In genomic region chr17:83955058-83955697, GRCm38 (mm10) we compare ENCODE assay signal across 7 mouse cellular contexts.
DNase-seq lines count a peak whose midpoint lies in the region; ATAC-seq and TF ChIP-seq lines count a peak whose summit lies in the region.

No protein-coding gene starts in this region.

- no peaks in the 10 kb centered on the region for H3K27me3 ChIP-seq in Patski
- H3K27me3 ChIP-seq in embryonic facial prominence, embryonic 13.5 days: no peaks in the 10 kb centered on the region
- no peaks in the 10 kb centered on the region for H3K27me3 ChIP-seq in intestine, postnatal 0 days (replicated peaks; ENCODE audit: control insufficient read depth, insufficient read depth, low read length)
- no peaks in the 10 kb centered on the region; the same call in 1 of the 2 replicates for H3K27me3 ChIP-seq in midbrain, embryonic 11.5 days (ENCODE audit: control insufficient read depth, insufficient read depth, low read length)

- no peak for DNase-seq in Patski (ENCODE audit: low read depth, low spot score)
- peak; percentile 88 for DNase-seq in midbrain, embryonic 11.5 days (ENCODE audit: low spot score, missing footprints)
- DNase-seq in frontal cortex, postnatal 25 days (ENCODE audit: low spot score in 2 of 2): no peak
- DNase-seq in ovary, postnatal 36 days (ENCODE audit: low spot score): no peak
- DNase-seq in spleen, postnatal 36 days (ENCODE audit: low spot score in 2 of 2): no peak

- peaks cover 80% of the 10 kb centered on the region for H3K4me1 ChIP-seq in embryonic facial prominence, embryonic 13.5 days
- peaks cover 32% of the 10 kb centered on the region for H3K4me1 ChIP-seq in intestine, postnatal 0 days (replicated peaks; ENCODE audit: control insufficient read depth, insufficient read depth, low read length)
- peaks cover 26% of the 10 kb centered on the region for H3K4me1 ChIP-seq in midbrain, embryonic 11.5 days (ENCODE audit: control insufficient read depth, insufficient read depth, low read length)

- CTCF ChIA-PET in Patski (lab: Charles Lee): interaction anchor here (1.0 to 1.5 kb wide), 3 partner anchors 18 to 234 kb away, joined by 3 to 9 read pairs (median 3); no protein-coding TSS in a partner anchor

- H3K4me2 ChIP-seq in embryonic facial prominence, embryonic 13.5 days: no peak overlapping the region
- no peak overlapping the region for H3K4me2 ChIP-seq in intestine, postnatal 0 days (replicated peaks; ENCODE audit: low read depth)
- no peak overlapping the region for H3K4me2 ChIP-seq in midbrain, embryonic 11.5 days

- no peak overlapping the region for H3K4me3 ChIP-seq in embryonic facial prominence, embryonic 13.5 days
- no peak overlapping the region for H3K4me3 ChIP-seq in intestine, postnatal 0 days (ENCODE audit: low read depth, low read length)
- no peak overlapping the region for H3K4me3 ChIP-seq in midbrain, embryonic 11.5 days (ENCODE audit: low read depth, low read length)

- POLR2A ChIA-PET in Patski (lab: Charles Lee): interaction anchor here (1.5 kb wide), 1 partner anchor 52 kb away, joined by 4 read pairs; no protein-coding TSS in a partner anchor

- WGBS in embryonic facial prominence, embryonic 13.5 days: 70% methylated on average over 10 of the region's 10 CpGs
- WGBS in intestine, postnatal 0 days: 69% methylated on average over 10 of the region's 10 CpGs
- 63% methylated on average over 10 of the region's 10 CpGs for WGBS in midbrain, embryonic 11.5 days

- peak; percentile 65 for ATAC-seq in Patski
- ATAC-seq in embryonic facial prominence, embryonic 13.5 days (ENCODE audit: insufficient number of reproducible peaks, insufficient read depth, low FRiP score, low TSS enrichment, low read depth): no peak
- no peak for ATAC-seq in intestine, postnatal 0 days
- ATAC-seq in midbrain, embryonic 11.5 days (ENCODE audit: low FRiP score): peak; percentile 11; the same call in 1 of the 2 replicates

- H3K36me3 ChIP-seq in embryonic facial prominence, embryonic 13.5 days: no peaks in the 10 kb centered on the region
- H3K36me3 ChIP-seq in intestine, postnatal 0 days (ENCODE audit: control insufficient read depth, insufficient read depth): no peaks in the 10 kb centered on the region
- no peaks in the 10 kb centered on the region for H3K36me3 ChIP-seq in midbrain, embryonic 11.5 days (ENCODE audit: control insufficient read depth, insufficient read depth, low read length)

- H3K9me3 ChIP-seq in embryonic facial prominence, embryonic 13.5 days: no peaks in the 10 kb centered on the region
- no peaks in the 10 kb centered on the region for H3K9me3 ChIP-seq in intestine, postnatal 0 days (ENCODE audit: control insufficient read depth)
- H3K9me3 ChIP-seq in midbrain, embryonic 11.5 days (ENCODE audit: control insufficient read depth, low read length): no peaks in the 10 kb centered on the region

- in situ Hi-C loops in Patski (cut with MboI; ENCODE audit: low pct_unique_long_range_greater_than_20kb): no loop called here

- H3K9ac ChIP-seq in embryonic facial prominence, embryonic 13.5 days: peak overlapping the region; percentile 59; the same call in 1 of the 2 replicates
- H3K9ac ChIP-seq in intestine, postnatal 0 days (ENCODE audit: low read depth, low read length): peak overlapping the region; percentile 26; the same call in 1 of the 2 replicates
- peak overlapping the region; percentile 44 for H3K9ac ChIP-seq in midbrain, embryonic 11.5 days (ENCODE audit: low read length)

- peak overlapping the region; percentile 95 for H3K27ac ChIP-seq in embryonic facial prominence, embryonic 13.5 days
- peak overlapping the region; percentile 77 for H3K27ac ChIP-seq in intestine, postnatal 0 days (ENCODE audit: low read depth, low read length)
- H3K27ac ChIP-seq in midbrain, embryonic 11.5 days (ENCODE audit: low read depth, low read length): peak overlapping the region; percentile 87

- TF ChIP-seq CTCF in Patski (IDR thresholded peaks at IDR 0.05): no peak
- no peak for TF ChIP-seq CTCF in intestine, postnatal 0 days (IDR thresholded peaks at IDR 0.05; ENCODE audit: low read depth)

Comparison
In these comparisons a context has a peak if more than half of its experiments do, and no peak if none do; other contexts are left out.
1. ATAC-seq: peak in Patski (single experiment) and midbrain, embryonic 11.5 days (single experiment); none in embryonic facial prominence, embryonic 13.5 days (single experiment) and intestine, postnatal 0 days (single experiment).
2. Peak in every context shown above with its lines, with median percentiles within 50 percentile points of each other: H3K27ac ChIP-seq and H3K9ac ChIP-seq.